Mouse (Mus musculus): ENCODE measurements around the gene Ptma.
"Not testable (repeated sequence)": the region's sequence is repeated elsewhere in the genome, so short reads cannot be mapped to it uniquely, and the experiment has no call there.

The Ptma gene

GRCm38 (mm10) chr1:86522286-86522871 is 4.1 kb upstream of the Ptma start:
- peak; percentile 60 for DNase-seq

DNA sequence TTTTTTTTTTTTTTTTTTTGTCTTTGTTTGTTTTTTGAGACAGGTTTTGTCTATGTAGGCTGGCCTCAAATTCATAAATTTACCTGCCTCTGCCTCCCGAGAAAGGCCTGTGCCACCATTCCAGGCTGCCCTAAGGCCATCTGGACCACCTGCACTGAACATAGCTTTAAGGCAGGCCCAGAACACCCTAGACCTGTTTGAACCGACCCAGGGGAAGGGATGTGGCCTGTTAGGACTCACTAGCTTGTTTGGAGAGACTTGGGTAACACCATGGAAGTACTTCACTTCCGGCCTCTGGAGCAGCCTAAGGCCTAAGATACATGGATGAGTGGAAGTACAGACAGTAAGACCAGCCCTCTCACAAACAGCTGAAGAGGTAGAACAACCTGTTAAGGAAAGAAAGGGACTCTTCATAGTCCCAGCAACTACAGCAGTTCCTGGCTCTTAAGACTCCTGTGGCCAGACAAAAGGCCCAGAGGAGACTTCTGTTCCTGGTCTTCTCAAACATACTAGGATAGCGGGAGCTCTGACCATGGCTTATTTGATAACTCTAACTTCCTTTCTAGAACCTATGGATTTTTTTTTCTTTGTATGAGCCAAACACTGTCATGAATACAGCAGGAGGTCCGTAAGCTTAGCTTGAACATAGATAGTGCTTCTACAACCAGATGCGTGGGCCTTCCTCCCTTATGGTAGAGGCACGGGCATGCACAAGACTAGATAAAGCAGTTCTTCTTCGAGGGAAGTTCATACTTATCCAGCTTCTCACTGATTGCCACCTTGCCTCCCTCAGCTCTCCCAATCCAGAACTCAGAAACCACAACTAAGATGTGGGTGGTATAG is 2.5 kb upstream of the Ptma start:
- DNase-seq, result peak; percentile 63

DNA sequence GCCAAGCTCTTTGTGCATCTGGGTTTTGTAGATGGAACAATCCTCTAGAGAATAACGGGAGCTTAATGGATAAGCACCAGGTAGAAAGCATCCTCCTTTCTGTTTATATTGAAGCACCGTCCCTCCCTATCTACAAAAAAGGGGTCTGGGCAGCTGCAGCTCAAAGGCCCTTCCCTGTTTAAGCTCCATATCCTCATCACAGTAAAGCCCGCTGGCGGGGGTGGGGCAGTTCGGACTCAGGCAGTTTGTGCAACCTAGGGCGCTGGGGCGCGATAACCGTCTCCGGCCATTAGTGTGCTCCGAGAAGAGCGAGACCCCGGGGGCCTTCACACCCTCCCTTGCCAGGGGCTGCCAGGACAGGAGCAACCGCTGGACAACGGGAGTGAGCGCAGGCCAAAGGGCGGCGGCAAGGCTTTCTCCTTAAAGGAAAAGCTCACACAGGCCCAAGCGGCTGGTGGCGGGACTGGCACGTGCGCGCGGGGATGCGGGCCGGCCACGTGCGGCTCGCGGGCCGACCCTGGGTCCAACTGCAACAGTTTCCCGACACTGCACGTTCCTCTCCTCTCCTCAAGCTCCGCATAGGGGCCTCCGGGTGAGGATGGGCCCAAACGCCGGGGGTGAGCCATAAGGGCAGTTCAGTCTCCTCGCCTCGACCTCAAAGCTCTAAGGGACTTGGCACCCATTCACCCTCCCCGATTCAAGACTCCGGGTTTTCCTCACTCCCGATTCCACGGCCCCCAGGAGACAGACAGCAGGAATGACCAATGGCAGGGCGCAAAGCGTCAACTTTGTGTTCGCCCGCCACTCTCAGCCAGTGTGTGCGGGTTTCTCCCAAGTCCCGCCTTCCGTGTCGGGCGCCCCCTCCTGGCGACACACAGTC is 1.7 kb upstream of the Ptma start:
- peak; percentile 100 for DNase-seq

GRCm38 (mm10) chr1:86525499-86526115 is 919 bp upstream of the Ptma start:
- peak; percentile 90 for DNase-seq

DNA sequence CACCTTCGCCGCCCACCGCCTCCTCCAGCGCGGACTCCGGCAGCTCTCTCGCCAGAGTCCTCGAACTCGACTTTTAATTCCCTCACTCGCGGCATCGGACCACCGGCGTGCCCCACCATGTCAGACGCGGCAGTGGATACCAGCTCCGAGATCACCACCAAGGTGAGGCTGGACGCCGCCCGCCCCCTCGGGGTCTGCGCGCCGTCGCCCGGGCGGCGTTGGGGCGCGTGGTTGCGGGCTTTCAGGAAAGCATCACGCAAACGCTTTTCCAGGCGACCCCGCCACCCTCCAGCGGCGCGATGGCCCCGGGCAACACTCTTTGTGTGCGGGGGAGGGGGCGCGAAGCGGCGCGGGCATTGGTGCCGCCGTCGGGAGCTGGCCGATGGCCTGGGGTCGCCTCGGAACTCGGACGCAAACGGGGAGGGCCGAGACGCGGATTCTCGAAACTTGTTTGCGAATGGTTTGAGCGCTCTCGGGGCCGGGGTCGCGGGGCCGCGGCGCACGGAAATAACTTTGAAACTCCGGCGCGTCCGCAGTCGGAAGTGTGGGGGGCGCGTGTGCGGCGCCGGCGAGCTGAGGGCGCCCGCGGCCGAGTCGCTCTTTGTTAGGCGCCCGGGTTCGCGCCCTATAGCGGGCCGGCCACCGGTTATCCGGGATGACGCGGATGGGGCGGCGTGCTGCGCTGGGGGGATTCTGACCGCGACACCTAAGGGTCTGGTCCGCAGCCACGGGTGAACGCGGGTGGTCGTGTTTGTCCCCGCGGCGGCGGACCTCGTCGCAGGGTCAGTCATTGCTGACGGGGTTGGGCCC is 468 bp downstream of the Ptma start:
- DNase-seq, result peak; percentile 77

- DNase-seq, result peak; percentile 94
Observed at GRCm38 (mm10) chr1:86527599-86528486, 1.3 kb downstream of the Ptma start.

- DNase-seq, result peak; percentile 89
Observed at GRCm38 (mm10) chr1:86528571-86529180, 2.1 kb downstream of the Ptma start.

DNA sequence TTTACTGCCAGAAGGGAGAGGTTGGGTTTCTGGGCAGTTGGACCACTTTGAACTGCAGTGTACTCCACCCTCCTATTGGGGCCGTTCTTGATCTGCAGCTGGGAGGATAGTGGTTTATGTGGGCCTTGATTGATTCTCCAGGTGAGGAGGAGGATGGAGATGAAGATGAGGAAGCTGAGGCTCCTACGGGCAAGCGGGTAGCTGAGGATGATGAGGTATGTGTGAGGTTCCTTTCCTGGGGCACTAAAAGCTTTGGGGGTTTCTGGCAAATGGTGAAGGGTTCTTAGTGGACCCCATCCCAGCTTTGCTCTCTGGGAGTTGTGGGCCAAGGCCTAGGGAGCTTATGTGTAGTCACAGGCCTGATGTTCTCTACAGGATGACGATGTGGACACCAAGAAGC is 3.1 kb downstream of the Ptma start:
- peak; percentile 56 for DNase-seq

- peak; percentile 70 for DNase-seq
Observed at GRCm38 (mm10) chr1:86530871-86531546, 4.5 kb downstream of the Ptma start.

DNA sequence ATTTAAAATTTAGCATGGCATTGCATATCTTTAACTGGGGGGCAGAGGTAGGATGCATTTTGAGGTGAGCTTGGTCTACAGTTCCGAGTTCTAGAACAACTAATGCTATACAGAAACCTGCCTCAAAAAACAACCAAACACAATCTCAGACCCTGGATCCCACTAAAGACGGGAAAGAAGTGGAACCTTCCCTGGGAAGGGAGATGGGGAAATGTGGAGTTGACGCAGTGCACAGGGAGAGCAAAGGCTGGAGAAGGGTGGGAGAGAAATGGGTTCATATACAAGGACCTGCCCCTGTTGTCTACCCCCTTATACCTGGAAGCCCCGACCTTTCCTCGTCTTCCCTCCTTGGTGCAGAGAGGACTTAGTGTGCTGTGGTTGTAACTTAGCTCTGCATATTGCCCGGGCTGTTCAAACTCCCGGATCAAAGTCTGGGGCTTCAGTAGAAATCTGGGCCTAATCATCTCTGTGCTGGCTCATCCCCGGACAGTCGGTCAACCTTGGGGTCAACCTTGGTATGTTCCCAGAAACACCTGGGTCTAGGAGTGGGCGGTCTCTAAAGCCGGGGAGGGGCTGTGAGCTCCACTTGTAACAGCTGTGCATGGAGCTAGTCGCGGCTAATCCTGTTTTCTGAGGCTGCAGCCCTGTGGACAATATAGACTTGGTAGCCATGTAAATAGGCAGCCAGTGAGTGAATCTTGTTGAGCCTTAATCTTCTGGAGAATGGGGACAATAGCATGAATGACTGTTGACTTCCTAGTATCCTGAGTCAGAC is 5.2 kb downstream of the Ptma start:
- DNase-seq, result no peak

DNA sequence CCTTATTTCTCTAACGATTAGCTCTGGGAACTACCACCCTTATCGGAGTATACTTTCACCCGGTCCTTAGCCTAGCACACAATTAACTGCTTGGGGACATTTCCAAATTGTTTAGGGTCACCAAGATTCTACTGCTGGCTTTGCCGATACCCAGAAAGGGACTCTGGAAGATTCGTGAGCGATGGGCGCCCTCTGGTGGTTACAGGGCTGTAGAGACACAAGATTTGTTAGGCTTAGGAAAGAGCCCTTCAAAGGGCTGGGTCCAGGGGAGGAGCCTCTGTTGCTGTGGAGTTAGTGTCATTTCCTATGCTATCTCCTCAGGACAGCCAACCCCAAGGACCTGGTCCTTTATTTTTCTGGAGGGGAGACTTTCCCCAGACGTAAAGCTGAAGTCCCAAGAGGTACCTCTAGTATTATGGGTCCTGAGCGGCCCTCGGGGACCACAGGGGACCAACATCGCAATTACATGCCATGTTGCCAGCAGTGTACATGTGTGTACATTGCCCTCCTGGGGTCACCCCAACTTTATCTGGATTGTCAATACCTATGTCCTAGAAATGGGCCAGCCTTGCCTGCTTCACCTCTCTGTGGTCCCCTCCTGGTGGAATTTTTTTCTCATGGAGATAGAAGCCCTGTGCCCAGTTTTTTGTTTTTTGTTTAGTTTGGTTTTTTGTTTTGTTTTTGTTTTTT is 6.0 kb downstream of the Ptma start:
- DNase-seq, result peak; percentile 97

- peak; percentile 58 for DNase-seq
Observed at GRCm38 (mm10) chr1:86533411-86534130, 7.0 kb downstream of the Ptma start.

DNA sequence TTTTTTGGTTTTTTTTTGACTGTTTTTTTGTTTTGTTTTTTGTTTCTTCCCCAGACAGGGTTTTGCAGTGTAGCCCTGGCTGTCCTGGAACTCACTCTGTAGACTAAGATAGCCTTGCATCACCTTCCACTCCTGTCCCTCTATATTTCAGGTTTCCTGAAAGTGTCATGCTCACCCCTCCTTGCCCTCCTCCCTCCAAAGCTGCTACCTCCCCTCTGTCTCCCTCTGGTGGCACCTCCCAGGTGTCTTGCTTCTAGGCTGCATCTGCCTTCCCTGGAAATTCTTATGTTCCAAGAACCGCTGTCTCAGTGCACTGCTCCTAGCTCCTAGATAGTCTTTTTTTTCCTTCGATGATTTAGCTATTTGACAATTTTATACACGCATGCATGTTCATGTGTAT is 11.9 kb downstream of the Ptma start:
- DNase-seq, result no peak

DNA sequence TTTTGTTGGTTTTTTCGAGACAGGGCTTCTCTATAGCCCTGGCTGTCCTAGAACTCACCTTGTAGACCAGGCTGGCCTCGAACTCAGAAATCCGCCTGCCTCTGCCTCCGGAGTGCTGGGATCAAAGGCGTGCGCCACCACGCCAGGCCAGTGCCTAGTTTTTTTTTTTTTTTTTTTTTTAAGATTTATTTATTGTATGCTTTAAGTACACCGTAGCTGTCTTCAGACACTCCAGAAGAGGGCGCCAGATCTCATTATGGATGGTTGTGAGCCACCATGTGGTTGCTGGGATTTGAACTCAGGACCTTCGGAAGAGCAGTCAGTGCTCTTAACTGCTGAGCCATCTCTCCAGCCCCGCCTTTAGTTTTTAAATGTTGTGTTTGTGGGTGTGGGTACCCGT is 13.1 kb downstream of the Ptma start:
- DNase-seq, result not testable (repeated sequence)

DNA sequence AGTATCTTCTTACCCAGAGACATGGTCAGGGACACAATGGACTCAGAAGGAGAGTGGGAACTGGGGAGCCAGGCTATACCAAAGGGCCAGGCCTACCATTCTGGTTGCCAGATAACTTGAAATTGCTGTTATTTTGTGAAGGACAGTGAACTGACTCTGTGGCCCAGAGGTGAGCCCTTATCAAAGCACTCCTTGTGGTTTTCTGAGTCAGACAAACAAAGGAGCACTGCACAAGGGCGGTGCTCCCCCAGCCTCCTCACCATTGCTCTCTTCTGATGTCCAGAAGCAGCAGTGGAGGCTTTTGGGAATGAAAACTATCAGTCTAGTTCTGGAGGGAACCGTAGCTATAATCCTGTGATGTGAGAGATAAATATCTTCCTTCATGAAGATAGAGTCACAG is 16.1 kb downstream of the Ptma start:
- no peak for DNase-seq

DNA sequence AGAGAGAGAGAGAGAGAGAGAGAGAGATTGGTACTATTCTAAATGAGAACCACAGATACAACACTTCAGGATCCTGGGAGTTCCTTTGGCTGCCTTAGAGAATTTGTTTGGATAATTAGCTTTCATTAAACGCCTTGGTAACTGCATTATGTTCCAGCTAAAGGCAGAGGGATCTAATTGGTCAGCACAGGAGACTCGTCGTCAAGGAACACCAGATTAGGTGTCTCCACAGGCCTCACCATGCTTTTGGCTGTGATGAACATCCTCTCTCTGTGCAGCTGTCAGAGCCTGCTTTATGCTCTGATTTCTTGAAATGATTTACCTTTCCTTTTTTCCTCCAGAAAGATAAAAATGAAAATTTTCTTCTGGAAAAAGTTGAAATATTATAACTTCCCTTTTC is 20.3 kb downstream of the Ptma start:
- no peak for DNase-seq

GRCm38 (mm10) chr1:86551299-86551698 is 24.8 kb downstream of the Ptma start:
- DNase-seq, result no peak

GRCm38 (mm10) chr1:86551877-86552276 is 25.4 kb downstream of the Ptma start:
- no peak for DNase-seq
